Mouse (Mus musculus): Measurements from ENCODE around the gene Akt1s1. TPM values are rescaled to one million over a fixed set of nuclear protein-coding genes. Genes with fewer than 3 reads are reported as not detected.

Gene Akt1s1
- polyA plus RNA-seq, 1 experiment from 2014 or later: 108 TPM

- Histone ChIP-seq H3K9ac (no peak overlapping the region), H3K4me2 (no peak overlapping the region), H3K4me1 (replicated peaks) (peaks cover 24% of the 10 kb centered on the region), H3K9me3 (replicated peaks) (no peaks in the 10 kb centered on the region), H3K4me3 (no peak overlapping the region), H3K27me3 (replicated peaks) (peaks cover 3% of the 10 kb centered on the region; the same call in 1 of the 2 replicates), H3K27ac (ENCODE audit: poor library complexity, severe bottlenecking) (no peak overlapping the region), H3K36me3 (peaks cover 57% of the 10 kb centered on the region)
- no peak for ATAC-seq (ENCODE audit: insufficient number of reproducible peaks, low FRiP score)
- 90% methylated on average over 7 of the region's 7 CpGs for WGBS
Observed at GRCm38 (mm10) chr7:44846804-44847203, 2.0 kb upstream of the Akt1s1 start.

- Histone ChIP-seq H3K9ac (peak overlapping the region; percentile 68), H3K9me3 (replicated peaks) (no peaks in the 10 kb centered on the region), H3K4me1 (replicated peaks) (peaks cover 33% of the 10 kb centered on the region), H3K4me2 (peak overlapping the region; percentile 94), H3K36me3 (peaks cover 57% of the 10 kb centered on the region), H3K27ac (ENCODE audit: poor library complexity, severe bottlenecking) (0 out of 2 replicates have a peak overlapping the region, but pooled peaks have one; percentile 7), H3K4me3 (peak overlapping the region; percentile 91), H3K27me3 (replicated peaks) (no peaks in the 10 kb centered on the region)
- WGBS: 78% methylated on average over 5 of the region's 5 CpGs
- no peak for ATAC-seq (ENCODE audit: insufficient number of reproducible peaks, low FRiP score)
Observed at GRCm38 (mm10) chr7:44847772-44848171, 1.0 kb upstream of the Akt1s1 start.

GRCm38 (mm10) chr7:44849416-44850111 lies 773 bp downstream of the Akt1s1 start:
- H3K4me1 ChIP-seq (replicated peaks): peaks cover 48% of the 10 kb centered on the region
- peak overlapping the region; percentile 91 for H3K4me3 ChIP-seq
- H3K9me3 ChIP-seq (replicated peaks): no peaks in the 10 kb centered on the region
- H3K27ac ChIP-seq (ENCODE audit: poor library complexity, severe bottlenecking): peak overlapping the region; percentile 98
- H3K27me3 ChIP-seq (replicated peaks): no peaks in the 10 kb centered on the region
- peak overlapping the region; percentile 94 for H3K9ac ChIP-seq
- under 1% methylated on average over 41 of the region's 41 CpGs for WGBS
- H3K36me3 ChIP-seq: peaks cover 46% of the 10 kb centered on the region
- H3K4me2 ChIP-seq: peak overlapping the region; percentile 94
- ATAC-seq (ENCODE audit: insufficient number of reproducible peaks, low FRiP score): peak; percentile 77

GRCm38 (mm10) chr7:44850146-44850545 lies 1.4 kb downstream of the Akt1s1 start:
- WGBS: under 1% methylated on average over 32 of the region's 33 CpGs
- Histone ChIP-seq H3K36me3 (peaks cover 40% of the 10 kb centered on the region), H3K9ac (peak overlapping the region; percentile 94), H3K9me3 (replicated peaks) (no peaks in the 10 kb centered on the region), H3K4me2 (peak overlapping the region; percentile 94), H3K27ac (ENCODE audit: poor library complexity, severe bottlenecking) (peak overlapping the region; percentile 98), H3K4me1 (replicated peaks) (peaks cover 52% of the 10 kb centered on the region), H3K4me3 (peak overlapping the region; percentile 91), H3K27me3 (replicated peaks) (no peaks in the 10 kb centered on the region)
- ATAC-seq (ENCODE audit: insufficient number of reproducible peaks, low FRiP score): peak; percentile 52

GRCm38 (mm10) chr7:44850789-44851624 lies 2.2 kb downstream of the Akt1s1 start:
- peaks cover 31% of the 10 kb centered on the region for H3K36me3 ChIP-seq
- peak overlapping the region; percentile 94 for H3K4me2 ChIP-seq
- H3K27ac ChIP-seq (ENCODE audit: poor library complexity, severe bottlenecking): peak overlapping the region; percentile 98
- peaks cover 61% of the 10 kb centered on the region for H3K4me1 ChIP-seq (replicated peaks)
- no peak for ATAC-seq (ENCODE audit: insufficient number of reproducible peaks, low FRiP score)
- no peaks in the 10 kb centered on the region for H3K9me3 ChIP-seq (replicated peaks)
- H3K4me3 ChIP-seq: peak overlapping the region; percentile 91
- H3K27me3 ChIP-seq (replicated peaks): no peaks in the 10 kb centered on the region
- WGBS: 77% methylated on average over 8 of the region's 8 CpGs
- peak overlapping the region; percentile 94 for H3K9ac ChIP-seq

GRCm38 (mm10) chr7:44851625-44852234 lies 2.9 kb downstream of the Akt1s1 start:
- Histone ChIP-seq H3K36me3 (peaks cover 24% of the 10 kb centered on the region), H3K27me3 (replicated peaks) (no peaks in the 10 kb centered on the region), H3K4me2 (peak overlapping the region; percentile 94; the same call in 1 of the 2 replicates), H3K4me1 (replicated peaks) (peaks cover 67% of the 10 kb centered on the region), H3K27ac (ENCODE audit: poor library complexity, severe bottlenecking) (no peak overlapping the region), H3K9me3 (replicated peaks) (no peaks in the 10 kb centered on the region), H3K9ac (peak overlapping the region; percentile 94), H3K4me3 (peak overlapping the region; percentile 91; the same call in 1 of the 2 replicates)
- no peak for ATAC-seq (ENCODE audit: insufficient number of reproducible peaks, low FRiP score)
- WGBS: 93% methylated on average over 12 of the region's 12 CpGs

GRCm38 (mm10) chr7:44852259-44853027 lies 3.7 kb downstream of the Akt1s1 start:
- Histone ChIP-seq H3K36me3 (peaks cover 21% of the 10 kb centered on the region), H3K4me1 (replicated peaks) (peaks cover 66% of the 10 kb centered on the region), H3K4me2 (no peak overlapping the region; the same call in 1 of the 2 replicates), H3K9me3 (replicated peaks) (no peaks in the 10 kb centered on the region), H3K27me3 (replicated peaks) (no peaks in the 10 kb centered on the region), H3K9ac (no peak overlapping the region), H3K27ac (ENCODE audit: poor library complexity, severe bottlenecking) (no peak overlapping the region), H3K4me3 (no peak overlapping the region)
- no peak for ATAC-seq (ENCODE audit: insufficient number of reproducible peaks, low FRiP score)
- 87% methylated on average over 36 of the region's 36 CpGs for WGBS

GRCm38 (mm10) chr7:44853065-44853464 lies 4.3 kb downstream of the Akt1s1 start:
- no peak overlapping the region for H3K9ac ChIP-seq
- H3K27ac ChIP-seq (ENCODE audit: poor library complexity, severe bottlenecking): no peak overlapping the region
- no peaks in the 10 kb centered on the region for H3K9me3 ChIP-seq (replicated peaks)
- 93% methylated on average over 2 of the region's 2 CpGs for WGBS
- no peaks in the 10 kb centered on the region for H3K27me3 ChIP-seq (replicated peaks)
- ATAC-seq (ENCODE audit: insufficient number of reproducible peaks, low FRiP score): no peak
- H3K4me1 ChIP-seq (replicated peaks): peaks cover 66% of the 10 kb centered on the region
- peaks cover 21% of the 10 kb centered on the region for H3K36me3 ChIP-seq
- no peak overlapping the region; the same call in 1 of the 2 replicates for H3K4me2 ChIP-seq
- H3K4me3 ChIP-seq: no peak overlapping the region

GRCm38 (mm10) chr7:44853596-44854355 lies 5.0 kb downstream of the Akt1s1 start:
- Histone ChIP-seq H3K9ac (peak overlapping the region; percentile 77), H3K27me3 (replicated peaks) (no peaks in the 10 kb centered on the region), H3K9me3 (replicated peaks) (no peaks in the 10 kb centered on the region), H3K4me3 (peak overlapping the region; percentile 52), H3K4me1 (replicated peaks) (peaks cover 70% of the 10 kb centered on the region), H3K4me2 (peak overlapping the region; percentile 82), H3K36me3 (peaks cover 21% of the 10 kb centered on the region), H3K27ac (ENCODE audit: poor library complexity, severe bottlenecking) (peak overlapping the region; percentile 97)
- 33% methylated on average over 26 of the region's 26 CpGs for WGBS
- ATAC-seq (ENCODE audit: insufficient number of reproducible peaks, low FRiP score): peak; percentile 13

All from heart, embryonic 12.5 days (tissue).